In genomic region chr1:40063409-40063808, GRCm38 (mm10) we compare ENCODE assay signal across 25 mouse cellular contexts. TPM values are rescaled to one million over a fixed set of nuclear protein-coding genes. Genes with fewer than 3 reads are reported as not detected.
"Had no signal": no experiment of that assay in that cellular context is flagged by ENCODE, and none has a peak within 500 bp of the region (broad histone marks: within the 10 kb centered on the region; RNA-seq: fewer than 3 reads in every experiment).

No protein-coding gene starts in this region.

- H3K27ac ChIP-seq: limb, embryonic 10.5 days; limb, embryonic 13.5 days; liver, embryonic 12.5 days; liver, embryonic 15.5 days; lung, embryonic 15.5 days; midbrain, embryonic 12.5 days; stomach, postnatal 0 days had no signal

- H3K36me3 ChIP-seq: limb, embryonic 10.5 days; limb, embryonic 13.5 days; liver, embryonic 12.5 days; liver, embryonic 15.5 days; lung, embryonic 15.5 days; midbrain, embryonic 12.5 days had no signal

- H3K4me2 ChIP-seq: limb, embryonic 13.5 days; liver, embryonic 12.5 days; liver, embryonic 15.5 days; lung, embryonic 15.5 days; midbrain, embryonic 12.5 days had no signal

- ATAC-seq: liver, embryonic 12.5 days had no signal

- H3K9ac ChIP-seq: limb, embryonic 13.5 days; liver, embryonic 12.5 days; liver, embryonic 15.5 days; lung, embryonic 15.5 days; midbrain, embryonic 12.5 days had no signal

- H3K4me1 ChIP-seq: limb, embryonic 10.5 days; limb, embryonic 13.5 days; liver, embryonic 12.5 days; liver, embryonic 15.5 days; lung, embryonic 15.5 days; megakaryocyte, embryonic 14.5 days had no signal

- DNase-seq: kidney, adult 18-20 months; kidney, adult 9 months; kidney, postnatal 14 days; kidney, postnatal 4 days; liver; lung, adult 18-20 months; lung, postnatal 10 days; lung, postnatal 36 days; right cerebral cortex, adult 18-20 months; right cerebral cortex, postnatal 14 days; right cerebral cortex, postnatal 4 days; thymus, adult 2 months; thymus, postnatal 14 days; thymus, postnatal 4 days had no signal

- H3K27me3 ChIP-seq: liver, embryonic 12.5 days; liver, embryonic 15.5 days; lung, embryonic 15.5 days; midbrain, embryonic 12.5 days had no signal

- H3K4me3 ChIP-seq: limb, embryonic 10.5 days; limb, embryonic 13.5 days; liver, embryonic 12.5 days; liver, embryonic 15.5 days; lung, embryonic 15.5 days; megakaryocyte, embryonic 14.5 days; midbrain, embryonic 12.5 days had no signal

- H3K9me3 ChIP-seq: limb, embryonic 10.5 days; limb, embryonic 13.5 days; liver, embryonic 12.5 days; liver, embryonic 15.5 days; lung, embryonic 15.5 days; megakaryocyte, embryonic 14.5 days; midbrain, embryonic 12.5 days had no signal

RNA-seq across cellular contexts. Expression of gene Il1r2, which starts 10.5 kb away (rescaled TPM):
- total RNA-seq: layer of hippocampus, adult 18-20 months; left cerebral cortex, postnatal 25 days had no signal
- polyA plus RNA-seq: midbrain, embryonic 12.5 days; neural tube, embryonic 11.5 days had no signal
